Mouse (Mus musculus): Measurements from ENCODE around the gene Rnf222.

Rnf222 gene

DNA sequence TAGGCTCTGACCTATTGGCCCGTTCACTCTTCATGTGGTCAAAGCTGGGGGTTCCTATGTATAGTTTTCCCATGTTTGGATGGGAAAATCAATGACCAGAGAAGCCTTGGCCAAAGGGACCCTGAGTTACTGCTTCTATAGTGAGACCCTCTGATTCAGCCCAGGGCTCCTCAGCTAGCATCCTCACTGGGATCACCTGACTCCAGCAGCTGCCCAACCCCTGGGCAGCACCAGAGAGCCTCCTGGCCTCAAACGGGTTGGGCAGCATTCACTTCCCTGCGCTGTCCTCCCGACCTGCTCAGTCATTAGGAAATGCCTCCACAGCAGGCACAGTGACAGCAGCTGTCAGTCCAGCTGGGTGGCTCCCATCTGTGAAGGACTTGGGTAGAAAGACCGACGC, at the start of gene Rnf222:
Gene Rnf222, plus strand, starts transcription at position 301 of the 400 bp plus-strand sequence.
- DNase-seq = no peak

DNA sequence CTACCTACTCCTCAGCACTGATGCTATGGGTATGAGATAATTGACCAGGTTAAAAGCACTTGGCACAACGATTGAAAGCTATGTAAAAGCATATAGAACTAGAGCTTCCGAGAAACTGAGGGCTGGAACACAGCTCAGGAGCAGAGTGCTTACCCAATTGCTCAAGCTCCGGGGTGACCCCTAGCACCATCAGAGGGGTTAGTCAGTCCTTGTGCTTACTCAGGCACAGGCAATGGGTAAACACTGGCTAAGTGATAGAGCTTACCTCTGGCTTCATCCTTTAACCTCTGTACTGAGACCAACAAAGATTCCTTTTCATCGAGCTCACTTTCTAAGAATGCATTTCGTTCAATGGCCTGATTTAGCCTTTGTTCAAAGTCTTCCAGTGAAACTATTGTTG, 48.7 kb upstream of the Rnf222 start:
- DNase-seq = no peak

DNA sequence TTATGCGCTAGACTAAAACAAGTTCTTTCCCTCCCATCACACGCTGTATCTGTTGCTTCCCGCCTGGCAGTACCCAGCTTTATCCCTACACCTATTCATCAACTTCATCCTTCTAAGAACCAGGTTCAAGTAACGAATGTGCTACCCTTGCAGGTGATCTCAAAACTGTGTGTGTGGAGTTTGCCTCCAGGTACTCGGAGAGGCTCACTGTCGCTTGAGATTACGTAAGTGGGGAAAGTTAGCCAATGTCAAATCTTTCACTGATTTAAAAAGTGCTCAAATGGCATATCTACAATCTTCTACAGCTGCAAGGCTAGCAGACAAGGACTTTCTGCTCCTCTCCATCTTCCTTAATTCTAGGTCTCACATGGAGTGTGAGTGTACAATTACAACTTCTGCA, 37.5 kb upstream of the Rnf222 start:
- no peak for DNase-seq

DNA sequence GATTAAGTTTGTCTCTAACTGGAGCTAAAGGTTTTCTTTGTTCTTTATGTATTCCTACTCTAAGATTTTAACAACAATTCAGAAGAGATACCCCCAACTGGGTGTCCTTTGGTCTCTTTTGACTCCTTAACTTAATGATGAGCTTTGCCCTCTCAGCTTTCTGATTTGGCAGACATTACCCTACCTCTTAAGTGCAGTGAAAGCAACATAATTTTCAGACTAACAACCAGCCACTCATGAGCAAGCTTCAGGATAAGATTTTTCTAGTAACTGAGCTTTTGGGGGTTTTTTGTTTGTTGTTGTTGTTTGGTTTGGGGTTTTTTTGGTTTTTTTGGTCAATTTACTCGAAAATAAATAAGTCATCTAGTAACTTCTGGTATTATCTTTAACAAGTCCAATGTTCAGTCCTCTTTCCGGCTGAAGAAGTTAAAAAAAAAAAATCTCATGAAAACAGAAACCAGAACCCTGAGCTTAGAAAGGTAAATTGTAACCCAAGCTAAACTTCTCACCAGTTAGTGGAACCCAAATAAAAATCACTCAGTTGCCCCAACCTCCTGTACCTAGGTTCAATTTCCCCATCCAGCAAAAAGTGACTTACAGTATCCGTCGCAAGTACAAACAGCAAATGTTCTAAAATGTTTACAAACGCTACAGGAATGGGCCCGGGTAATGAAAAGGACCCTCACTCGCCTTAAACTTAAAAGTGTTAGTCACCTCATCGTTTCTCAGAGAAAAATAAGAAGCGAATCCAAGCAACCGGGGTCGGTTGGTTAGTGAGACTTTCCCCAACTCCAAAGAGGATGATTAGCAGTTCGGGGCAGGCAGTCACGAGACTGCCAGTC, 36.5 kb upstream of the Rnf222 start:
- no peak for DNase-seq

DNA sequence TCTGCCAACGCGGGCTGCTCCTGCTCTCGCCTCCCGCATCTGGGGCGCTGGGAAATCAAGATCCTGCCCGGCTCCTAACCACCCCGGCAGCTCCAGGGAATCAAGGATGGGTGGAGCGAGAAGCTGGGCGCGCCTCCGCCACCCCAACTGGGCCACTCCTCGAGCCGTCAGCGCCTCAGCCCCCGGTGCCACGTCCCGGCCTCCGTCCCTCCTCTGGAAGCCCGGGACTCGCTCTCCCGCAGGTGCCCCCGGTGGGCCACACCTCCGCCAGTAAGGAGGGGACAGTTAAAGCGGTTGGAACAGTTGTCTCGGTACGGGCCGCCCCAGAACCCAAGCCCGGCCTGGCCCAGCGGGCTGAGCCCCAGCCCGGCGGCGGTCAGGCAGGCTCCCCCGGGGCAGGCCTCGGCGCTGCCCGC, 35.9 kb upstream of the Rnf222 start:
- DNase-seq = peak; percentile 45

DNA sequence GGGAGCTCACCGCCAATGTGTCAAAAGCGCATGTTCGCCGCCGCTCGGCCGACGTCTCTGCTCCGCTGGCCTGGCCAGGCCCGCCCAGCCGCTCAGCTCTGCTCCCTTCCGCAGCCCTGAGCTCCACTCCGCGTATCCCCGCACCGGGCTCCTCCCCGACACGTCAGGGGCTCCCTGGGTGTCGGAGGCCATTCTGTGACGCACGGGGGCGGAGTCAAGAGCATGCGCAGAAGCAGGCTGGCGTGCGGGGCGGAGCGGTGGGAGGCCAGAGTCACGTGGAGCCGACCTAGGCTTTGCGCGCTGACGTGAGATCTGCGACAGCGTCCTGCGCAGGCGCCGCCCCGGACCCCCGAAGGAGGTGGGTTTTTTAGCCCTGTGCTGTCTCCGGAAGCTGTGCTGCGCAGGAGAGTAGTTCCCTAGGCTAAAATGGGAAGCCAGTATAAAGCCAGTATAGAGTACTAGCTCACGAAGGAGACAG, 35.4 kb upstream of the Rnf222 start:
- peak; percentile 99 for DNase-seq

DNA sequence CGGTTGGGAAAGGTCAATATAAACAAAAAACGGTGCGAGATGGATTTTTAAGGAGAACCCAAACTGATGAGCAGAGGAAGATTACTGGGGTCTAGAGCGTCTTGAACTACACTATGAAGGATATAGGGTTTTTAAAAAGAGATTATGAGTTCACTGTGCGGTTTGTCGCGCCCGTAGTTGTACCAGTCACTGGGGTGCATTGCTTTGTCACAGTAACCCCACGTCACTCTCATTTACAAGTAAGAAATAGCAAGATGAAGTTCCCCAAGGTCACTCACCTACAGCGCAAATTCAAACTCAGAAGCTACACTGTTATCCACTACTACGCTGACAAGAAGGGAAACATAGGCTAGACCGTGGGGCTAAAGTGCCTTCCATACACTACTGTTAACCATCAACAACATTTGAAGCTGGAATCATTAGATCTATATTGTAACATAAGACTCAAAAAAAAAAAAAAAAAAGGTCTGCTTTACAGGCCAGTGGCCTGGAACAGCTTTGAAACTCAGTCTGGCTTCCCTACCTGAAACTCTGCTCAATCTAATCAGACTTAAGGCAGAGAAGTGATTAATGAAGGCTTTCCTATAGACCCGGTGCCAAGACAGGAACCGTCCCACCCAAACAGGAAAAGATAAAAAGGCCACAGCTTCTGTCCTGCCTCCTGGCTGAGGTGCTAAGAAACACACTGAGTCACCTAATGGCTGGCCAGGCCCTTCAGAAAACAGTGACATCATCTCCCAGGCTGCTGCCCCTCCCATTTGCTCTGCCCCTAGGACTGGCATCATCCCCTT, 34.5 kb upstream of the Rnf222 start:
- DNase-seq = no peak

DNA sequence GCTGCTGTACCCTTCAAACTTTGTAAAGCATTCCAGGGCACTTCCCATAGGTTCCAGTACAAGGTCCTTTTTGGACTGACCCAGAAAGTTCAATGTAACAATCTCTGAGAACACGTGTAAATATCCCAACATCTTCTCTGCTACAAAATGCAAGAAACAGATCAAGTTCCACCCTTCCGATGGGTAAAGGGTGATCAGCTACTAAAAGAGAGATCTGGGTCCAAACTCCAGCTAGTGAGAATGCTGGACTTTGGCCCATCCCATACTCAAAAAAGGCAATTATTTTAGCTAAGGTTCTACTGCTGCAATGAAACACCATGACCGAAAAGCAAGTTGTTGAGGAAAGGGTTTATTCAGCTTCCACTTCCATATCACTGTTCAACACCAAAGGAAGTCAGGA, 33.7 kb upstream of the Rnf222 start:
- DNase-seq = no peak

DNA sequence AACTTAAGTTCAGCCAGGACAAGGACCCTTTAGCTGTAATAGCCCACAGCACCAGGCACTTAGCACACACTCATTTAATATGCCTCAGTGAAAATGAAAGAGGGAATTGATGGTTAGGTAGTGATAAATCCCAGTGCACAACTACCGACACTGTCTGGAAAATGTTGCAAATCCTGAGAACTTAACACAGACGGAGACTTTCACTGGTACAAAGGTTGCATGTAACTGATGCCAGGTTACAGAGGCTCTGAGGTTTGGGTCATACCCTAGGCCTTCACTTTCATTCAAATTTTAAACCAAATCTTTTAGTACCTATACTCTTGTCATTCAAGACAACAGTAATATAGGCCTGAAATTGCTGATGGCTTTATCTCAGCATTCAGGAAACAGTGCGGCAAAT, 31.0 kb upstream of the Rnf222 start:
- DNase-seq = no peak

DNA sequence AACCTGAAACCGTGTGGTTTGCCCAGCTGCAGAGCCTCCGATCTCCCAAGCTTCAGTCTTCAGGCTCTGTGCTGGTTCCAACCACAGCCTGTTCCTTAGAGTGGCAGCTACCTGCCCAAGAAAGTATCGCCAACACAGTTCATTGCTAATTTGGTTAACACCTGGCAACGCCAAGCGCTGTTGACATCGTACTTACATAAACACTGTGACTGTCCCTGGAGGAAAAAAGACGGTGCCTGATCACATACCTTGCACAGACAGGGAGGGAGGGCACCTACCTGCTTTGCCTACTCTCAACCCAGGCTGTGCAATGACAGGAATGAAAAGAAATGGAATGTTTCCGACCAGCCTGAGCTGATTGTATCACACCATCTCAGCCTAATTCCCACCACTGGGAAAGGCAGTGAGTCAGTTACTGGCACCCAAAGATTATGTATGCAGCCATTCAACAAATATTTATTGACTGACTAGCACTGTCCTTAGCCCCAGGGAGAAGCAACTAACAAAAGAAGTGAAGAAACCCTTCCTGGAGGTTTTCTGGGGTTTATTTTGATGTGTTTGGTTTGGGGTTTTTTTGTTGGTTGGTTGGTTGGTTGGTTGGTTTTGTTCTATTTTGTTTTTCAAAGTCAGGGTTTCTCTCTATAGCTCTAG, 28.3 kb upstream of the Rnf222 start:
- no peak for DNase-seq

DNA sequence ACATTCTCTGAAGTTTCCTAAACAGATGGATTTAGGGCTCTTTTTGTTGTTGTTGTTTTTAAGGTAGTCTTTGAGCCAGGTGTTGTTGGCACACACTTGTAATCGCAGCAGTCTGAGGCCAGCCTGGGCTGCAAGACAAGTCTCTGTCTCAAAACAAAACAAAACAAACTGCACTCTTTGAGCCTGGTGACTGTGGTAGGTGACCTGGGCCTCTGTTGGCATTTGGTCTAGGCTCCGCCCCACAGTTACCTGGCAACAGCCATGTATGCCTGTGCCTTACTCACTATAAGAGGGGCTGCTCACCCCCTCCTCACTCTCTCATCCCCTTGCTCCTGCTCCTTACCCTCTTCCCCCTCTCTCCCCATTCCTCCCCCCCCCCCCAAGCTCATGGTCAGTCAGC, 26.1 kb upstream of the Rnf222 start:
- no peak for DNase-seq

DNA sequence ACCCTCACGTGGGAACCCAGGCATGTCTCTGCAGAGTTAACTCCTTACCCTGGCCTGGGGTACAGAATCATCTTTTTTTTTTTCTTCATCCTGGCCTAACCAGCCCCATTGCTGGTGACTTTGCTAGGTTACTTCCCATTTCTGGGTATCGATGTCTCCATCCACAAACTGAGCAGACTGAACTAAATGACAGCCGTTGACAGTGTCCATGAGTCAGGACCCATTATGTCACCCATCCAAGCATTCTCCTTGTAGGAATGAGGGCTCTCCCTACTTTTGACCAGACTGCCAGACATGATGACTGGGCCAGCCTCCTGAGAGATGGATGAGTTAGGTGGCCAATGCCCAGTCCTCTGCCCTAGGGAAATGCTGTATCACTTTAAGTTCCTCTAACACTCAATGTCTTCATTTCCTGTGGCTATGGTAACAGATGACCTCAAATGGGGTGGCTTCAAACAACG, 24.7 kb upstream of the Rnf222 start:
- no peak for DNase-seq

DNA sequence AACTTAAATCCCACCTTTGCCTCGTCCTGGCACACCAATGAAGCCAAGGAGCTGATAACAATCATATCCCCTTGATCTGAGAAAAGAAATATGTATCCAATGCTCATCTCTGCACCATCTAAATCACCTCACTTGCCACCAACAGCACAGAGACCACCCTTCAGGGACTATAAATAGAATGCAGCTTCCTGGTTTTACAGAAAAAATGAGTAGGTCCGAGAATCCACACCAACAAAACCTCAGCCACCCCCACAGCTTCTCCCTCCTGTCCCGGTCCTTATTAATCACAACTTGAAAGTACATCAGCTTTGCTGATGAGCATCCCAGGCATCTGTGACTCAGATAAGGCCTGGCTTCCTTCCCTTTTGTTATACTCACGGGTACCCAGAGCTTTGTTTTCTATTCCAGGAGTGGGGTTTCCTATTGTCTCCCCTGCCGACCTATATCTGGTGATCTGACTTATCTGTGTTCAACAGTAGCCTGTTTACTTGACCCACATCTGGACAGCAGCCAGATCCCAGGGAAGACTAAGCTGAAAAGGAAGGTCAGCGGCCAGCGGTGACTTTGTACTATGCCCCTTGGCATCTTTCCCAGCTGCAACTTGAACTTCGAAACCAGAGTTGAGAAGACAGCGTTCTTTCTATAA, 23.7 kb upstream of the Rnf222 start:
- peak; percentile 10 for DNase-seq

DNA sequence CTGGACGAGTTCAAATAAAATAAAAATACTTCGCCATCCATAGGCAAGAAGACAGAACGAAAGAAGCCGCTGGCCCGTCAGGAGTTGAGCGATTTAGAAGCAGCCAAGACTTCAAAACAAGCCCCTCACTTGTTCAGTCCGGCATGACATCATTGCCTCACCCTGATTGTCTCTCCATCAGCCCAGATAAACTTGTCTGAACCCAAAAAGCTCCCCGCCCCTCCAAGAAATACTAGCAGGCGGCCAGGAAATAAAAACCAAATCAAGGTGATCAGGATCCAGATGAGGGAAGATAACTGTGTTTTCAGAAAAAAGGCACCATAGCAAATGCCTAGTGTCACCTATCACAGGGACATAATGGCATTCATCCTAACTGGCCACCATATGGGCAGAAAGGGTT, 17.1 kb upstream of the Rnf222 start:
- DNase-seq = no peak

DNA sequence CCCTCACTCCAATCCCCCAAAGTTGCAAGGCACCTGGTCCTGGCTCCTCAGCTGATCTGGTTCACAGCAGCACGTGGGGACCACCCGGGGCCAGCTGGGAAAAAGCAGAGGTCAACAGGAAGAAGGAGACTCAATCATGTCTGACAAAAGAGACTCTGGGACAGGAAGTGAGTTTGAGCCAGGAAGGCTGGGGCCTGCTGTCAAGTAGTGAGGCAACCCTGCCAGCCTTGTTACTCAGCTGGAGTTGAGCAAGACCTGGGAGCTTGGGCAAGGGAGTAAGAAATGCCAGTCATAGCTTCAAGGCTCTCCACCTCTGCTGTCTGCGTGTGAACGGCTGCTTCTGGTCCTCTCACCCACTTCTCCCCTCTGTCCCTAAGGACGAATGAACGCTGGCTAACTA, 16.6 kb upstream of the Rnf222 start, which contains the start of gene Ndel1:
Gene Ndel1, minus strand, starts transcription at position 111 of the 400 bp plus-strand sequence.
- DNase-seq = peak; percentile 54

DNA sequence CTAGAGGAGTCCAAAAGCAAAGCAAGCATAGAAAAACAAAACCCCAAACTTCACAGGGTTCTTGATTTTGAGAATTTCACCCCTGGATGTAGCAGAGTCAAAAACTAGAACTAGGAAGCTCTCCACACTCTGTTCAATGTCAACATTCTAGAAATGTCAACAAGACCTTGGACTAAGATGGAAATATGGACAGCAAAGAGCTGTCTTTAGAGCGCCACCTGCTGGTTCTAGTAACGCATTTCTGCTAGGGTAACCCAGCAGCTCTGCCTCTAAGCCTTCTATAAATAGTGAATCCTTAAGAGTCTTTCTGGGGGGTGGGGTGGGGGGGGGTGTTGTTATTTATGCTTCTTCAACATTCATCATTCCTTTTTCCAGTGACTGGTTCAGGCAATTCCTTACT, 13.5 kb upstream of the Rnf222 start:
- no peak for DNase-seq

DNA sequence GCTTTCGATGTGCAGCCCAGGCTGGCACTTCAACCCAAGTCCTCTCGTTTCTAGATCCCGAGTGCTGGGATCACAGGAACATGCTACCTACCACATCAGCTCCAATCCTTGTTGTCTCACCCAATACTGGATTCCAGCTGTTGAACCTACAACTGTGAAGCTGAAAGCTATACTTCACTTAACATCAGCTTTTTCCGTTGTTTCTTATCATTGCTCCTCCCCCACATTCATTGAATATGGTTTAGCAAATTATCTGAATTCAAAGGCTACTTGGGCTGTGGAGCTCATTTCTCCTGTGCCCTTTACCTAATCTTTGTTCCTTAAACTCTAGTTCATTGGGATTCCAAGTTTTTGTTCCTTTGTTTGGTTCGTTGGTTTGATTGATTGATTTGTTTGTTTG, 9.5 kb upstream of the Rnf222 start:
- DNase-seq = no peak

DNA sequence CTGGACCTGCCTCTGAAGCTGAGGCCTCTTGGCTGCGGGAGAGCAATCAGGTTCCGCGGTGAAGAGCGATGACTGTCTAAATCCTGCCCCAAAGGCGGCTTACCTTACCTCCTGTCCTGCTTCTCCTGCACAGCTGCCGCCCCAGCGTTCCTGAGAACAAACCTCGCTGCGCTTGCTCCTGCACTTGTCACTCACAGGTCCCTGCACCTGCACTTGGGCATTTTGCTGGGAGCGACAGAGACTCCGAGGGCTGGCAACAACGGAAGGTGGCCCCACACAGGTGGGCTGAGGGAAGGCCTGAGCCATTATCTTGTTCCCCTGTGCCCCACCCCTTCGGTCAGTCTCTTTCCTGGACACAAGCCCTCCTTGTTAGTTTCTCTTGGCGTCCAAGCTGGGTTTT, 6.2 kb upstream of the Rnf222 start:
- no peak for DNase-seq

DNA sequence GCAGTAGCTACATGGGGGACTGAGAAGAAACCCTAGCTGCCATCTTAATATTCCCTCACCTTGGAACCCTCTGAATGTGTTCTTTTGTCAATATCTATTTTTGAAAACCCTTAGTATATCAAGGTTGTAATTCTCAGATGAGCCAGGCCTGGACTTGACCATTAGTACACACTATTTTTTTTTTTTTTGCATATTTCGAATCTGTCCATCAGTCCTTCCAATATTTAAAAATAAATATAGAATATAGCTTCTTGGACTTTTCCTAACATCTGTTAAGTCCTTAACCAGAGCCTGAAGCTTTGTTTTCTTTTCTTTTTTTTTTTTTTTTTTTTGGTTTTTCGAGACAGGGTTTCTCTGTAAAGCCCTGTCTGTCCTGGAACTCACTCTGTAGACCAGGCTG, 4.5 kb upstream of the Rnf222 start:
- no peak for DNase-seq

DNA sequence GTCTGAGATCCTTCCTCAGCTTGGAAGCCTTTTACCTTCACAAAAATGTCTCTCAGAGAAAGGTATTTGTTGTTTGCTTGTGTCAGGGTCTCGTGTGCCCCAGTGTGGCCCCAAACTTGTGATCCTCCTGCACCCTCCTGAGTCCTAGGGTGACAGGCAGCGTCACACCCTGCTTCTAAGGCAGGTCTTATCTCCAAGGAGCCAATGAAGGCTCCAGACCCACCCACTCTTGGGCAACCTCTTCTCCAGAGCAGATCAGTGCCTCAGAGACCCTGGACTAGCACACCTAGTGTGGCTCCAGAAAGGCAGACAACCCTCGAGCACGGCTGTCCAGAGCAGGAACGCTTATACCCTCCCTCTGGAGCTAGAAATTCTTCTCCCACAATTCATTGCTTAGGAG, 4.0 kb upstream of the Rnf222 start:
- no peak for DNase-seq

DNA sequence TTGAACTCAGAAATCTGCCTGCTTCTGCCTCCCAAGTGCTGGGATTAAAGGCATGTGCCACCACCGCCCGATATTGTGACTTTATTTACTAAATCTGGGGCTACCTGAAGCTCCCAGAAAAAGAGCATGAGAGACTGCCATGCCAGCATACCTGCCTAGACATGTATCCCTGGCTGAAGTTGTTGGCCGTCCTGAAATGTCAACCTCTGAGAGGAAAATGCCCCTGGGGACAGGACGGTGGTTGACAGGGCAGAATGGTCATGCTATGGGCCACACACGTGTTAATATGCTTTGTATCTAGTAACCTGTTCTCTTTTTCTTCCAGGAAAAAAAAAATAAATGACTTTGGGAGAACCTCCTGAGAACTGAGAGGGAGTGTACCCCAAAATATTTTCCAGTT, 2.3 kb upstream of the Rnf222 start:
- DNase-seq = no peak

DNA sequence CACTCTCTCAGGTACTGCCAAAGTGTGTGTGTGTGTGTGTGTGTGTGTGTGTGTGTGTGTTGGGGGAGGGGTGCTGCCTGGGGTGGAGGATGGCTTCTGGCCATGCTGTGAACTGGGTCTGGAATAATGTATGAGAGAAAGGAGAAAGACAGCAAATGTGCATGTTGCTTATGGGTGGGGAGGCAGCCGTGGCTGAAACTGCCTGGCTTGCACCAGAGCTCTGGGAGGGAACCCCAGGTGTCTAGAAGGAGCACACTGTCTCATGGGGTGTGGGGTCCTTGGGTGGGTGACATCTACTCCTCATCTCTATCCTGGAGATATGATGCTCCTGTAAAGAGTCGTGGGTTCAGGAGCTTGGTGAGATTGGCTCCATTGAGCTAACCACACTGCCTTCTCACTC, 300 bp downstream of the Rnf222 start:
- no peak for DNase-seq

DNA sequence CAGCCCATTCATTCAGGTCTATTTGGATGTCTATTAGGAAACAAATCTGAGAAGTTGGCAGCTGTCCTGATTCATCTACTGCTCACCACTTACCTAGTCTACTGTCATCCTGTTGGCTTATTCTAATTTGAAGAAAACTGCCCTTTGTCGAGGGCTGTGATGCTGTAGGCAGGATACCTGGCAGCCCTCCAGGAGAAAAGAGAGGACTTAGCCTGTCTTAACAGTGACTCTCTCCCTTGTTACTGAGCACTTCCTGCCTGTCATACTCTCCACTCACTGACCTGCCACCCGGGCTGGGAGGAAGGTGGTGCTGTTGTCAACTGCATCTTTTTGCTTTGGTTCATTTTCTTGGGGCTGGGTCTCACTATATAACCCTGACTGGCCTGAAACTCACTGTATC, 2.3 kb downstream of the Rnf222 start:
- DNase-seq = no peak

All from layer of hippocampus, adult 9-11 months (tissue).